ENCODE assay signal across 23 mouse cellular contexts in the genomic region with DNA sequence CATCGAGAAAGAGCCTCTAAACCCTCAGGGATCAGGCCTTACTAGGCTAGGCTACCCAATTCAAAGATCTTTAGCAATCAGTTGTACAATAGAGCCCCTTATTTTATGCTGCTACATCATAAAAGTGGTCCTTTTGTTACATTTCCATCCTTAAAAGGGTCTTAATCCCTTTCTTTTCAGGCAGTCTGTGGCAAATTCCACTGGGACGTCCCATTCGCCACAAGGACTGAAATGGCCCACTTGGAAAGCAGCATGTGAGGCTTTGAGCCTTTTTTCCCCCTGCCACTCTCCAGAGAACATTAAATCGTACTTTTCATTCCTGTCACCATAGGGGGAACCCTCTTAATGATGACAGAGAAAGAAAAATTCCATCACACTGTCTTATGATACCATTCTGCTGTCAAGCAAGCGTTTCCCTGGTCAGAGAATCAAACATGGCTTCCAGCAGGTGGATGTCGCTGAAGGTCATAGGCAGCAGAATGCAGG.
DNase-seq lines count a peak whose midpoint lies in the region; ATAC-seq and TF ChIP-seq lines count a peak whose summit lies in the region.
"Had no signal": no experiment of that assay in that cellular context is flagged by ENCODE, and none has a peak within 500 bp of the region (broad histone marks: within the 10 kb centered on the region; RNA-seq: fewer than 3 reads in every experiment).

No protein-coding gene starts in this region.

- H3K27me3 ChIP-seq in embryonic facial prominence, embryonic 11.5 days (ENCODE audit: control insufficient read depth, insufficient read depth, low read length): no peaks in the 10 kb centered on the region
- no peaks in the 10 kb centered on the region for H3K27me3 ChIP-seq in embryonic facial prominence, embryonic 10.5 days (replicated peaks; ENCODE audit: low read depth, poor library complexity, severe bottlenecking)
- no peaks in the 10 kb centered on the region for H3K27me3 ChIP-seq in forebrain, embryonic 13.5 days
- no peaks in the 10 kb centered on the region for H3K27me3 ChIP-seq in midbrain, embryonic 13.5 days
- H3K27me3 ChIP-seq: heart, embryonic 12.5 days; limb, embryonic 12.5 days had no signal

- WGBS in embryonic facial prominence, embryonic 11.5 days: 53% methylated on average over 6 of the region's 6 CpGs
- WGBS in embryonic facial prominence, embryonic 10.5 days: 51% methylated on average over 6 of the region's 6 CpGs
- WGBS in forebrain, embryonic 13.5 days: 5% methylated on average over 6 of the region's 6 CpGs
- WGBS in midbrain, embryonic 13.5 days: 8% methylated on average over 6 of the region's 6 CpGs

- no peaks in the 10 kb centered on the region for H3K36me3 ChIP-seq in embryonic facial prominence, embryonic 11.5 days (replicated peaks; ENCODE audit: control insufficient read depth, insufficient read depth, low read depth, low read length)
- no peaks in the 10 kb centered on the region for H3K36me3 ChIP-seq in embryonic facial prominence, embryonic 10.5 days (replicated peaks)
- no peaks in the 10 kb centered on the region for H3K36me3 ChIP-seq in forebrain, embryonic 13.5 days (ENCODE audit: poor library complexity, severe bottlenecking)
- H3K36me3 ChIP-seq in midbrain, embryonic 13.5 days: no peaks in the 10 kb centered on the region
- H3K36me3 ChIP-seq: heart, embryonic 12.5 days; limb, embryonic 12.5 days had no signal

- H3K9ac ChIP-seq in embryonic facial prominence, embryonic 11.5 days (replicated peaks; ENCODE audit: low read length): no peak overlapping the region
- H3K9ac ChIP-seq in forebrain, embryonic 13.5 days: no peak overlapping the region
- H3K9ac ChIP-seq in midbrain, embryonic 13.5 days (replicated peaks): no peak overlapping the region
- H3K9ac ChIP-seq: heart, embryonic 12.5 days; limb, embryonic 12.5 days; liver, postnatal 0 days had no signal

- no peak overlapping the region for H3K4me3 ChIP-seq in embryonic facial prominence, embryonic 11.5 days (ENCODE audit: low read depth, low read length)
- H3K4me3 ChIP-seq in embryonic facial prominence, embryonic 10.5 days: no peak overlapping the region
- no peak overlapping the region for H3K4me3 ChIP-seq in forebrain, embryonic 13.5 days
- no peak overlapping the region for H3K4me3 ChIP-seq in midbrain, embryonic 13.5 days (replicated peaks)
- H3K4me3 ChIP-seq: heart, embryonic 12.5 days; layer of hippocampus, adult 2 months; limb, embryonic 12.5 days had no signal

- TF ChIP-seq CTCF in brain, embryonic 14.5 days (IDR thresholded peaks at IDR 0.05; ENCODE audit: borderline replicate concordance, extremely low read depth, insufficient read depth, insufficient read length): no peak

- ATAC-seq in embryonic facial prominence, embryonic 11.5 days (replicated peaks; ENCODE audit: insufficient number of reproducible peaks, low FRiP score, low TSS enrichment, low read depth): 0 out of 2 replicates have a peak, but pooled peaks have one; percentile 56
- peak; percentile 80 for ATAC-seq in forebrain, embryonic 13.5 days
- peak; percentile 91 for ATAC-seq in midbrain, embryonic 13.5 days
- ATAC-seq: hindbrain, postnatal 0 days; intestine, postnatal 0 days; liver, postnatal 0 days; lung, postnatal 0 days had no signal

- H3K4me2 ChIP-seq in embryonic facial prominence, embryonic 11.5 days (ENCODE audit: low read depth, low read length): no peak overlapping the region
- peak overlapping the region; percentile 20; the same call in 1 of the 2 replicates for H3K4me2 ChIP-seq in forebrain, embryonic 13.5 days
- no peak overlapping the region; the same call in 1 of the 2 replicates for H3K4me2 ChIP-seq in midbrain, embryonic 13.5 days (replicated peaks)
- H3K4me2 ChIP-seq: heart, embryonic 12.5 days; limb, embryonic 12.5 days; liver, embryonic 11.5 days had no signal

- H3K27ac ChIP-seq in embryonic facial prominence, embryonic 11.5 days (replicated peaks; ENCODE audit: low read depth, low read length): no peak overlapping the region
- H3K27ac ChIP-seq in embryonic facial prominence, embryonic 10.5 days (replicated peaks): no peak overlapping the region
- H3K27ac ChIP-seq in forebrain, embryonic 13.5 days: peak overlapping the region; percentile 12; the same call in 1 of the 2 replicates
- H3K27ac ChIP-seq in midbrain, embryonic 13.5 days: no peak overlapping the region
- H3K27ac ChIP-seq: hindbrain, postnatal 0 days; layer of hippocampus, adult 2 months; limb, embryonic 12.5 days had no signal

- TF ChIP-seq POLR2A in brain, embryonic 14.5 days (IDR thresholded peaks at IDR 0.05; ENCODE audit: borderline replicate concordance, extremely low read depth, insufficient read depth, insufficient read length, poor library complexity, severe bottlenecking): no peak

- DNase-seq in embryonic facial prominence, embryonic 11.5 days (ENCODE audit: low spot score): peak; percentile 23
- no peak for DNase-seq in embryonic facial prominence, embryonic 10.5 days (ENCODE audit: low spot score)
- peak; percentile 87 for DNase-seq in brain, embryonic 14.5 days (ENCODE audit: low read depth)
- no peak for DNase-seq in cerebellum, postnatal 25 days
- no peak for DNase-seq in left cerebral cortex, adult 9 months (ENCODE audit: low spot score in 2 of 2)
- no peak for DNase-seq in Muller cell, postnatal 12 days (ENCODE audit: inconsistent ontology term)
- DNase-seq: adrenal gland, postnatal 14 days; cerebellum, adult 8-10 months; gastrocnemius, postnatal 10 days; heart, postnatal 10 days; kidney, postnatal 25 days; layer of hippocampus, postnatal 36 days; liver, postnatal 0 days; right cerebral cortex, adult 18-20 months had no signal

- H3K4me1 ChIP-seq in embryonic facial prominence, embryonic 11.5 days (ENCODE audit: control insufficient read depth, insufficient read depth, low read length): no peaks in the 10 kb centered on the region
- peaks cover 6% of the 10 kb centered on the region; the same call in 1 of the 2 replicates for H3K4me1 ChIP-seq in embryonic facial prominence, embryonic 10.5 days
- H3K4me1 ChIP-seq in forebrain, embryonic 13.5 days: peaks cover 10% of the 10 kb centered on the region
- H3K4me1 ChIP-seq in midbrain, embryonic 13.5 days (replicated peaks): peaks cover 9% of the 10 kb centered on the region; the same call in 1 of the 2 replicates
- H3K4me1 ChIP-seq: heart, embryonic 12.5 days had no signal

- H3K9me3 ChIP-seq in embryonic facial prominence, embryonic 11.5 days (replicated peaks; ENCODE audit: control insufficient read depth, low read length): no peaks in the 10 kb centered on the region
- no peaks in the 10 kb centered on the region for H3K9me3 ChIP-seq in embryonic facial prominence, embryonic 10.5 days
- no peaks in the 10 kb centered on the region for H3K9me3 ChIP-seq in forebrain, embryonic 13.5 days (replicated peaks)
- no peaks in the 10 kb centered on the region for H3K9me3 ChIP-seq in midbrain, embryonic 13.5 days
- H3K9me3 ChIP-seq: heart, embryonic 12.5 days; limb, embryonic 12.5 days had no signal

Comparison
In these comparisons a context has a peak if more than half of its experiments do, and no peak if none do; other contexts are left out.
1. DNase-seq: peak in embryonic facial prominence, embryonic 11.5 days (single experiment) and brain, embryonic 14.5 days (single experiment); none in embryonic facial prominence, embryonic 10.5 days (single experiment), cerebellum, postnatal 25 days (0 of 2), left cerebral cortex, adult 9 months (0 of 2) and Muller cell, postnatal 12 days (single experiment).
2. Peak in every context shown above with its lines, with median percentiles within 50 percentile points of each other: ATAC-seq.